Comparison of ENCODE assay signal across 15 mouse cellular contexts in genomic region chr15:93266361-93266760, GRCm38 (mm10). TPM values are rescaled to one million over a fixed set of nuclear protein-coding genes. Genes with fewer than 3 reads are reported as not detected.
DNase-seq lines count a peak whose midpoint lies in the region; ATAC-seq lines count a peak whose summit lies in the region.
"Had no signal": no experiment of that assay in that cellular context is flagged by ENCODE, and none has a peak within 500 bp of the region (broad histone marks: within the 10 kb centered on the region; RNA-seq: fewer than 3 reads in every experiment).

No protein-coding gene starts in this region.

- no peaks in the 10 kb centered on the region for H3K27me3 ChIP-seq in forebrain, embryonic 12.5 days
- H3K27me3 ChIP-seq in forebrain, embryonic 10.5 days (ENCODE audit: poor library complexity, severe bottlenecking): no peaks in the 10 kb centered on the region
- H3K27me3 ChIP-seq in midbrain, embryonic 14.5 days (ENCODE audit: control insufficient read depth, insufficient read depth, low read length): no peaks in the 10 kb centered on the region
- no peaks in the 10 kb centered on the region for H3K27me3 ChIP-seq in midbrain, embryonic 16.5 days (ENCODE audit: control insufficient read depth, insufficient read depth, low read depth, low read length)
- H3K27me3 ChIP-seq: hindbrain, embryonic 13.5 days; liver, embryonic 12.5 days; neural tube, embryonic 12.5 days had no signal

- no peak overlapping the region for H3K4me3 ChIP-seq in forebrain, embryonic 12.5 days (replicated peaks)
- H3K4me3 ChIP-seq in forebrain, embryonic 10.5 days: no peak overlapping the region
- H3K4me3 ChIP-seq in midbrain, embryonic 14.5 days (replicated peaks; ENCODE audit: low read depth, low read length): no peak overlapping the region
- H3K4me3 ChIP-seq in midbrain, embryonic 16.5 days (ENCODE audit: low read depth, low read length): no peak overlapping the region
- H3K4me3 ChIP-seq: hindbrain, embryonic 13.5 days; liver, embryonic 12.5 days; neural tube, embryonic 12.5 days had no signal

- H3K27ac ChIP-seq in forebrain, embryonic 12.5 days: 0 out of 2 replicates have a peak overlapping the region, but pooled peaks have one; percentile 5
- H3K27ac ChIP-seq in forebrain, embryonic 10.5 days: no peak overlapping the region
- no peak overlapping the region for H3K27ac ChIP-seq in midbrain, embryonic 14.5 days (replicated peaks; ENCODE audit: low read depth, low read length)
- H3K27ac ChIP-seq in midbrain, embryonic 16.5 days (ENCODE audit: low read length): no peak overlapping the region
- H3K27ac ChIP-seq: hindbrain, embryonic 13.5 days; kidney, postnatal 0 days; liver, embryonic 12.5 days; macrophage; neural tube, embryonic 12.5 days had no signal

- no peak for ATAC-seq in forebrain, embryonic 12.5 days (ENCODE audit: low FRiP score)
- no peak for ATAC-seq in midbrain, embryonic 14.5 days (ENCODE audit: low FRiP score, low TSS enrichment)
- ATAC-seq in midbrain, embryonic 16.5 days: no peak
- ATAC-seq in inflammation-experienced regulatory T-cells, adult 6 months: no peak
- ATAC-seq: intestine, postnatal 0 days; liver, embryonic 12.5 days had no signal

- H3K9ac ChIP-seq in forebrain, embryonic 12.5 days: no peak overlapping the region; the same call in 1 of the 2 replicates
- no peak overlapping the region; the same call in 1 of the 2 replicates for H3K9ac ChIP-seq in midbrain, embryonic 14.5 days (replicated peaks; ENCODE audit: low read length)
- no peak overlapping the region for H3K9ac ChIP-seq in midbrain, embryonic 16.5 days (ENCODE audit: low read depth, low read length)
- H3K9ac ChIP-seq: hindbrain, embryonic 13.5 days; liver, embryonic 12.5 days; lung, embryonic 14.5 days; neural tube, embryonic 12.5 days had no signal

- H3K36me3 ChIP-seq in forebrain, embryonic 12.5 days (replicated peaks): peaks cover 2% of the 10 kb centered on the region; the same call in 1 of the 2 replicates
- peaks cover 26% of the 10 kb centered on the region for H3K36me3 ChIP-seq in forebrain, embryonic 10.5 days (replicated peaks)
- H3K36me3 ChIP-seq in midbrain, embryonic 14.5 days (ENCODE audit: control insufficient read depth, insufficient read depth, low read length): no peaks in the 10 kb centered on the region; the same call in 1 of the 2 replicates
- H3K36me3 ChIP-seq in midbrain, embryonic 16.5 days (ENCODE audit: control insufficient read depth, insufficient read depth, low read length): no peaks in the 10 kb centered on the region
- H3K36me3 ChIP-seq: neural tube, embryonic 12.5 days had no signal

- 74% methylated on average over 16 of the region's 16 CpGs for WGBS in forebrain, embryonic 12.5 days
- 81% methylated on average over 16 of the region's 16 CpGs for WGBS in forebrain, embryonic 10.5 days
- WGBS in midbrain, embryonic 14.5 days: 59% methylated on average over 16 of the region's 16 CpGs
- WGBS in midbrain, embryonic 16.5 days: 63% methylated on average over 16 of the region's 16 CpGs

- DNase-seq in forebrain, embryonic 10.5 days (ENCODE audit: extremely low spot score, low spot score): no peak
- DNase-seq in midbrain, embryonic 14.5 days: peak; percentile 23
- DNase-seq in adrenal gland, postnatal 25 days: peak; percentile 49
- DNase-seq in cerebellum, postnatal 36 days: peak; percentile 22 to 24
- no peak for DNase-seq in urinary bladder, adult 18-20 months (ENCODE audit: low spot score in 2 of 2)

- H3K9me3 ChIP-seq in forebrain, embryonic 12.5 days: no peaks in the 10 kb centered on the region
- H3K9me3 ChIP-seq in forebrain, embryonic 10.5 days: no peaks in the 10 kb centered on the region
- no peaks in the 10 kb centered on the region for H3K9me3 ChIP-seq in midbrain, embryonic 14.5 days (ENCODE audit: control insufficient read depth, low read length)
- no peaks in the 10 kb centered on the region for H3K9me3 ChIP-seq in midbrain, embryonic 16.5 days (replicated peaks; ENCODE audit: control insufficient read depth, low read length, poor library complexity, severe bottlenecking)
- H3K9me3 ChIP-seq: hindbrain, embryonic 13.5 days; liver, embryonic 12.5 days; neural tube, embryonic 12.5 days had no signal

- 0 out of 2 replicates have a peak, but pooled peaks cover 7% of the 10 kb centered on the region for H3K4me1 ChIP-seq in forebrain, embryonic 12.5 days
- peaks cover 20% of the 10 kb centered on the region for H3K4me1 ChIP-seq in forebrain, embryonic 10.5 days
- no peaks in the 10 kb centered on the region for H3K4me1 ChIP-seq in midbrain, embryonic 14.5 days (ENCODE audit: control insufficient read depth, insufficient read depth, low read length)
- H3K4me1 ChIP-seq in midbrain, embryonic 16.5 days (ENCODE audit: control insufficient read depth, insufficient read depth, low read length): peaks cover 4% of the 10 kb centered on the region; the same call in 1 of the 2 replicates
- H3K4me1 ChIP-seq: neural tube, embryonic 12.5 days had no signal

- no peak overlapping the region for H3K4me2 ChIP-seq in forebrain, embryonic 12.5 days
- no peak overlapping the region for H3K4me2 ChIP-seq in midbrain, embryonic 14.5 days (ENCODE audit: low read length)
- no peak overlapping the region for H3K4me2 ChIP-seq in midbrain, embryonic 16.5 days (ENCODE audit: low read length)
- H3K4me2 ChIP-seq: hindbrain, embryonic 13.5 days; liver, embryonic 12.5 days; lung, embryonic 14.5 days; neural tube, embryonic 12.5 days had no signal

RNA-seq across cellular contexts. Expression of gene Gxylt1, which starts 8.6 kb away (rescaled TPM):
- polyA plus RNA-seq in forebrain, embryonic 12.5 days (2016; fragmentation: Nextera tagmentation; extraction: Ambion mirVana): 19.4 and 20.0 TPM in 2 replicates
- polyA plus RNA-seq in forebrain, embryonic 10.5 days (2016; fragmentation: Nextera tagmentation; extraction: Ambion mirVana): 16.0 and 17.1 TPM in 2 replicates
- polyA plus RNA-seq in midbrain, embryonic 14.5 days (2014; fragmentation: Nextera tagmentation; extraction: Ambion mirVana): 5.0 and 7.3 TPM in 2 replicates
- polyA plus RNA-seq in midbrain, embryonic 16.5 days (2015; fragmentation: Nextera tagmentation; extraction: Ambion mirVana): 5.2 and 6.0 TPM in 2 replicates
- total RNA-seq in adrenal gland, postnatal 25 days (2021): 35.6 and 37.9 TPM in 2 replicates
- polyA plus RNA-seq in inflammation-experienced regulatory T-cells, adult 6 months (2017; shearing (Covaris generic)): 1 to 10 TPM; 6.8 to 7.2 (median 7.0) TPM

Comparison
In these comparisons a context has a peak if more than half of its experiments do, and no peak if none do; other contexts are left out.
1. DNase-seq: peak in midbrain, embryonic 14.5 days (single experiment), adrenal gland, postnatal 25 days (single experiment) and cerebellum, postnatal 36 days (2 of 2); none in forebrain, embryonic 10.5 days (single experiment) and urinary bladder, adult 18-20 months (0 of 2).